In genomic region chr7:135490500-135490886, GRCm38 (mm10) we compare ENCODE assay signal across 30 mouse cellular contexts. TPM values are rescaled to one million over a fixed set of nuclear protein-coding genes. Genes with fewer than 3 reads are reported as not detected.
"Had no signal": no experiment of that assay in that cellular context is flagged by ENCODE, and none has a peak within 500 bp of the region (broad histone marks: within the 10 kb centered on the region; RNA-seq: fewer than 3 reads in every experiment).

No protein-coding gene starts in this region.

- ATAC-seq: midbrain, embryonic 13.5 days; midbrain, embryonic 16.5 days had no signal

- H3K4me1 ChIP-seq: liver, embryonic 13.5 days had no signal

- H3K4me2 ChIP-seq: kidney, embryonic 15.5 days; liver, embryonic 13.5 days; midbrain, embryonic 13.5 days; neural tube, embryonic 12.5 days; neural tube, embryonic 15.5 days had no signal

- H3K9ac ChIP-seq: kidney, embryonic 15.5 days; liver, embryonic 13.5 days; midbrain, embryonic 13.5 days; neural tube, embryonic 12.5 days; neural tube, embryonic 15.5 days had no signal

- DNase-seq: kidney, adult 2 months; kidney, postnatal 10 days; kidney, postnatal 36 days; layer of hippocampus, postnatal 36 days; liver, embryonic 13.5 days; lung, adult 2 months; lung, postnatal 14 days; lung, postnatal 4 days; right cerebral cortex, adult 18-20 months; right cerebral cortex, postnatal 14 days; right cerebral cortex, postnatal 4 days; thymus, adult 2 months; thymus, postnatal 14 days; thymus, postnatal 4 days had no signal

- H3K36me3 ChIP-seq: kidney, embryonic 15.5 days; liver, embryonic 13.5 days; midbrain, embryonic 10.5 days; midbrain, embryonic 13.5 days; neural tube, embryonic 12.5 days; neural tube, embryonic 15.5 days had no signal

- H3K4me3 ChIP-seq: kidney, embryonic 15.5 days; left cerebral cortex, adult 2 months; liver, embryonic 13.5 days; megakaryocyte, embryonic 14.5 days; midbrain, embryonic 10.5 days; midbrain, embryonic 13.5 days; neural tube, embryonic 12.5 days; neural tube, embryonic 15.5 days had no signal

- H3K27me3 ChIP-seq: neural tube, embryonic 12.5 days; neural tube, embryonic 15.5 days had no signal

- H3K9me3 ChIP-seq: kidney, embryonic 15.5 days; liver, embryonic 13.5 days; midbrain, embryonic 10.5 days; neural tube, embryonic 15.5 days had no signal

- H3K27ac ChIP-seq: kidney, embryonic 15.5 days; left cerebral cortex, adult 2 months; liver, embryonic 13.5 days; midbrain, embryonic 10.5 days; midbrain, embryonic 13.5 days; neural tube, embryonic 12.5 days; neural tube, embryonic 15.5 days; stomach, postnatal 0 days had no signal

RNA-seq across cellular contexts. Expression of gene Clrn3, which starts 38.0 kb away (rescaled TPM):
- total RNA-seq: layer of hippocampus, adult 8-10 months; layer of hippocampus, postnatal 10 days; layer of hippocampus, postnatal 36 days; left cerebral cortex, adult 2 months; left cerebral cortex, postnatal 10 days; left cerebral cortex, postnatal 36 days; liver, adult 2 months had no signal
- polyA plus RNA-seq: limb, embryonic 11.5 days; liver, embryonic 13.5 days; lung, adult 2 months; lung, embryonic 16.5 days; midbrain, embryonic 10.5 days; midbrain, embryonic 13.5 days; midbrain, embryonic 16.5 days; neural tube, embryonic 12.5 days; neural tube, embryonic 15.5 days had no signal
